Mouse (Mus musculus): ENCODE measurements around the gene Fam219b. TPM values are rescaled to one million over a fixed set of nuclear protein-coding genes. Genes with fewer than 3 reads are reported as not detected.
A peak's percentile ranks its signal among the peaks of the same experiment; 100 is the strongest.

The Fam219b gene
- polyA plus RNA-seq, 1 experiment from 2014 or later = 24.1 TPM

GRCm38 (mm10) chr9:57552139-57552887, 15.0 kb downstream of the Fam219b start, which contains the start of gene Mpi:
Gene Mpi (minus strand): TSS chr9:57552763.
- H3K4me3 ChIP-seq (replicated peaks; ENCODE audit: low read depth, low read length) = peak within 1 kb of the TSS; percentile 49
- ATAC-seq (ENCODE audit: low FRiP score, low TSS enrichment) (peak; percentile 46; the same call in 1 of the 2 replicates), DNase-seq (peak; percentile 91)
- no peaks in the 10 kb centered on the region for H3K9me3 ChIP-seq (ENCODE audit: control insufficient read depth, low read length)
- H3K27me3 ChIP-seq (ENCODE audit: control insufficient read depth, insufficient read depth, low read length) = no peaks in the 10 kb centered on the region
- H3K27ac ChIP-seq (replicated peaks; ENCODE audit: low read depth, low read length) = no peak within 1 kb of the TSS
- peaks cover 6% of the 10 kb centered on the region; the same call in 1 of the 2 replicates for H3K4me1 ChIP-seq (ENCODE audit: control insufficient read depth, insufficient read depth, low read length)
- H3K9ac ChIP-seq (replicated peaks; ENCODE audit: low read length) = peak within 1 kb of the TSS; percentile 49
- under 1% methylated on average over 28 of the region's 28 CpGs for WGBS
- H3K4me2 ChIP-seq (ENCODE audit: low read length) = peak within 1 kb of the TSS; percentile 60
- peaks cover 35% of the 10 kb centered on the region for H3K36me3 ChIP-seq (ENCODE audit: control insufficient read depth, insufficient read depth, low read length)

- Histone ChIP-seq H3K4me2 (ENCODE audit: low read length) (no peak overlapping the region), H3K9ac (replicated peaks; ENCODE audit: low read length) (no peak overlapping the region), H3K4me3 (replicated peaks; ENCODE audit: low read depth, low read length) (no peak overlapping the region), H3K9me3 (ENCODE audit: control insufficient read depth, low read length) (no peaks in the 10 kb centered on the region), H3K4me1 (ENCODE audit: control insufficient read depth, insufficient read depth, low read length) (peaks cover 6% of the 10 kb centered on the region; the same call in 1 of the 2 replicates), H3K27me3 (ENCODE audit: control insufficient read depth, insufficient read depth, low read length) (no peaks in the 10 kb centered on the region), H3K36me3 (ENCODE audit: control insufficient read depth, insufficient read depth, low read length) (peaks cover 27% of the 10 kb centered on the region), H3K27ac (replicated peaks; ENCODE audit: low read depth, low read length) (no peak overlapping the region)
- WGBS = 65% methylated on average over 11 of the region's 11 CpGs
- DNase-seq = no peak
- ATAC-seq (ENCODE audit: low FRiP score, low TSS enrichment) = no peak
Observed at GRCm38 (mm10) chr9:57553119-57553518, 15.8 kb downstream of the Fam219b start.

- ATAC-seq (ENCODE audit: low FRiP score, low TSS enrichment) (no peak), DNase-seq (no peak)
- no peak overlapping the region for H3K4me3 ChIP-seq (replicated peaks; ENCODE audit: low read depth, low read length)
- no peak overlapping the region for H3K9ac ChIP-seq (replicated peaks; ENCODE audit: low read length)
- H3K36me3 ChIP-seq (ENCODE audit: control insufficient read depth, insufficient read depth, low read length) = peaks cover 11% of the 10 kb centered on the region; the same call in 1 of the 2 replicates
- 35% methylated on average over 3 of the region's 3 CpGs for WGBS
- H3K4me1 ChIP-seq (ENCODE audit: control insufficient read depth, insufficient read depth, low read length) = peaks cover 6% of the 10 kb centered on the region; the same call in 1 of the 2 replicates
- H3K27ac ChIP-seq (replicated peaks; ENCODE audit: low read depth, low read length) = no peak overlapping the region
- no peaks in the 10 kb centered on the region for H3K27me3 ChIP-seq (ENCODE audit: control insufficient read depth, insufficient read depth, low read length)
- H3K9me3 ChIP-seq (ENCODE audit: control insufficient read depth, low read length) = no peaks in the 10 kb centered on the region
- H3K4me2 ChIP-seq (ENCODE audit: low read length) = no peak overlapping the region
Observed at GRCm38 (mm10) chr9:57554753-57555152, 17.4 kb downstream of the Fam219b start.

- no peak for ATAC-seq (ENCODE audit: low FRiP score, low TSS enrichment)
- H3K4me3 ChIP-seq (replicated peaks; ENCODE audit: low read depth, low read length) = no peak overlapping the region
- H3K36me3 ChIP-seq (ENCODE audit: control insufficient read depth, insufficient read depth, low read length) = no peaks in the 10 kb centered on the region
- no peak overlapping the region for H3K4me2 ChIP-seq (ENCODE audit: low read length)
- no peaks in the 10 kb centered on the region for H3K27me3 ChIP-seq (ENCODE audit: control insufficient read depth, insufficient read depth, low read length)
- H3K27ac ChIP-seq (replicated peaks; ENCODE audit: low read depth, low read length) = no peak overlapping the region
- H3K4me1 ChIP-seq (ENCODE audit: control insufficient read depth, insufficient read depth, low read length) = peaks cover 13% of the 10 kb centered on the region
- H3K9ac ChIP-seq (replicated peaks; ENCODE audit: low read length) = no peak overlapping the region
- DNase-seq = no peak
- 80% methylated on average over 3 of the region's 3 CpGs for WGBS
- no peaks in the 10 kb centered on the region for H3K9me3 ChIP-seq (ENCODE audit: control insufficient read depth, low read length)
Observed at GRCm38 (mm10) chr9:57557215-57557614, 19.9 kb downstream of the Fam219b start.

- H3K4me2 ChIP-seq (ENCODE audit: low read length) = no peak overlapping the region
- H3K27me3 ChIP-seq (ENCODE audit: control insufficient read depth, insufficient read depth, low read length) = no peaks in the 10 kb centered on the region
- no peak overlapping the region for H3K4me3 ChIP-seq (replicated peaks; ENCODE audit: low read depth, low read length)
- no peak for ATAC-seq (ENCODE audit: low FRiP score, low TSS enrichment)
- no peaks in the 10 kb centered on the region for H3K9me3 ChIP-seq (ENCODE audit: control insufficient read depth, low read length)
- DNase-seq = no peak
- no peak overlapping the region for H3K27ac ChIP-seq (replicated peaks; ENCODE audit: low read depth, low read length)
- WGBS = 89% methylated on average over 4 of the region's 4 CpGs
- H3K9ac ChIP-seq (replicated peaks; ENCODE audit: low read length) = no peak overlapping the region
- H3K36me3 ChIP-seq (ENCODE audit: control insufficient read depth, insufficient read depth, low read length) = no peaks in the 10 kb centered on the region
- peaks cover 15% of the 10 kb centered on the region for H3K4me1 ChIP-seq (ENCODE audit: control insufficient read depth, insufficient read depth, low read length)
Observed at GRCm38 (mm10) chr9:57558625-57559024, 21.3 kb downstream of the Fam219b start.

GRCm38 (mm10) chr9:57559568-57559967, 22.2 kb downstream of the Fam219b start:
- ATAC-seq (ENCODE audit: low FRiP score, low TSS enrichment) (no peak), DNase-seq (no peak)
- no peak overlapping the region for H3K4me3 ChIP-seq (replicated peaks; ENCODE audit: low read depth, low read length)
- H3K36me3 ChIP-seq (ENCODE audit: control insufficient read depth, insufficient read depth, low read length) = no peaks in the 10 kb centered on the region
- H3K4me1 ChIP-seq (ENCODE audit: control insufficient read depth, insufficient read depth, low read length) = peaks cover 15% of the 10 kb centered on the region
- no peaks in the 10 kb centered on the region for H3K27me3 ChIP-seq (ENCODE audit: control insufficient read depth, insufficient read depth, low read length)
- WGBS = 74% methylated on average over 2 of the region's 2 CpGs
- H3K27ac ChIP-seq (replicated peaks; ENCODE audit: low read depth, low read length) = no peak overlapping the region
- no peak overlapping the region for H3K4me2 ChIP-seq (ENCODE audit: low read length)
- no peak overlapping the region for H3K9ac ChIP-seq (replicated peaks; ENCODE audit: low read length)
- no peaks in the 10 kb centered on the region for H3K9me3 ChIP-seq (ENCODE audit: control insufficient read depth, low read length)

GRCm38 (mm10) chr9:57560263-57560662, 22.9 kb downstream of the Fam219b start:
- Histone ChIP-seq H3K27ac (replicated peaks; ENCODE audit: low read depth, low read length) (peak overlapping the region; percentile 84), H3K9ac (replicated peaks; ENCODE audit: low read length) (peak overlapping the region; percentile 57), H3K4me2 (ENCODE audit: low read length) (peak overlapping the region; percentile 75), H3K9me3 (ENCODE audit: control insufficient read depth, low read length) (no peaks in the 10 kb centered on the region), H3K4me3 (replicated peaks; ENCODE audit: low read depth, low read length) (peak overlapping the region; percentile 52), H3K27me3 (ENCODE audit: control insufficient read depth, insufficient read depth, low read length) (no peaks in the 10 kb centered on the region), H3K36me3 (ENCODE audit: control insufficient read depth, insufficient read depth, low read length) (no peaks in the 10 kb centered on the region), H3K4me1 (ENCODE audit: control insufficient read depth, insufficient read depth, low read length) (peaks cover 15% of the 10 kb centered on the region)
- DNase-seq (peak; percentile 45), ATAC-seq (ENCODE audit: low FRiP score, low TSS enrichment) (peak; percentile 12; the same call in 1 of the 2 replicates)
- 27% methylated on average over 7 of the region's 7 CpGs for WGBS

- WGBS = 2% methylated on average over 37 of the region's 37 CpGs
- peak within 1 kb of the TSS; percentile 75 for H3K4me2 ChIP-seq (ENCODE audit: low read length)
- DNase-seq = peak; percentile 97
- no peaks in the 10 kb centered on the region for H3K9me3 ChIP-seq (ENCODE audit: control insufficient read depth, low read length)
- no peaks in the 10 kb centered on the region for H3K36me3 ChIP-seq (ENCODE audit: control insufficient read depth, insufficient read depth, low read length)
- H3K4me1 ChIP-seq (ENCODE audit: control insufficient read depth, insufficient read depth, low read length) = peaks cover 15% of the 10 kb centered on the region
- H3K4me3 ChIP-seq (replicated peaks; ENCODE audit: low read depth, low read length) = peak within 1 kb of the TSS; percentile 52
- peak within 1 kb of the TSS; percentile 57 for H3K9ac ChIP-seq (replicated peaks; ENCODE audit: low read length)
- no peaks in the 10 kb centered on the region for H3K27me3 ChIP-seq (ENCODE audit: control insufficient read depth, insufficient read depth, low read length)
- H3K27ac ChIP-seq (replicated peaks; ENCODE audit: low read depth, low read length) = peak within 1 kb of the TSS; percentile 84
- ATAC-seq (ENCODE audit: low FRiP score, low TSS enrichment) = peak; percentile 99
Observed at GRCm38 (mm10) chr9:57560861-57561710, 23.8 kb downstream of the Fam219b start, which contains the start of gene Scamp2. Gene Scamp2 (plus strand): TSS chr9:57560943.
